Mouse (Mus musculus) erythroblast, embryonic 14.5 days (primary cell): ENCODE measurements around the gene Gm8909. TPM values are rescaled to one million over a fixed set of nuclear protein-coding genes. Genes with fewer than 3 reads are reported as not detected.

Experiments
- H3K27me3 ChIP-seq: 2 replicates; pipeline ENCODE4 v1.6.1; 2012; ENCODE audit warnings: inconsistent platforms; ENCODE audit not compliant: control insufficient read depth
- H3K36me3 ChIP-seq: 2 replicates; pipeline ENCODE4 v1.6.1; 2012; ENCODE audit warnings: mild to moderate bottlenecking, inconsistent platforms; ENCODE audit not compliant: control insufficient read depth
- H3K4me1 ChIP-seq: 2 replicates; pipeline ENCODE4 v1.6.1; 2012; ENCODE audit warnings: inconsistent platforms; ENCODE audit not compliant: control insufficient read depth
- H3K4me3 ChIP-seq: replicated peaks from 2 replicates; pipeline ENCODE3; 2012; ENCODE audit warnings: moderate library complexity, mild to moderate bottlenecking, inconsistent platforms
- H3K9me3 ChIP-seq: 2 replicates; pipeline ENCODE4 v1.6.1; 2012; ENCODE audit warnings: low read length, inconsistent platforms, mixed read lengths; ENCODE audit not compliant: control insufficient read depth
- GATA1 ChIP-seq: IDR thresholded peaks from 2 replicates; pipeline ENCODE4 v1.6.1; 2012; ENCODE audit warnings: low read length, inconsistent platforms, mixed read lengths
- TAL1 ChIP-seq: IDR thresholded peaks from 3 replicates; pipeline ENCODE4 v1.6.1; 2012; ENCODE audit warnings: low read length, inconsistent platforms, mixed read lengths
- polyA plus RNA-seq: library from polyadenylated mRNA; stranded (reverse); fragments of >175 nt; gene quantifications from 2 replicates; pipeline ENCODE4 v1.2.3, GENCODE M21; 2012

Gm8909 gene
- polyA plus RNA-seq: not detected in 2 replicates

DNA sequence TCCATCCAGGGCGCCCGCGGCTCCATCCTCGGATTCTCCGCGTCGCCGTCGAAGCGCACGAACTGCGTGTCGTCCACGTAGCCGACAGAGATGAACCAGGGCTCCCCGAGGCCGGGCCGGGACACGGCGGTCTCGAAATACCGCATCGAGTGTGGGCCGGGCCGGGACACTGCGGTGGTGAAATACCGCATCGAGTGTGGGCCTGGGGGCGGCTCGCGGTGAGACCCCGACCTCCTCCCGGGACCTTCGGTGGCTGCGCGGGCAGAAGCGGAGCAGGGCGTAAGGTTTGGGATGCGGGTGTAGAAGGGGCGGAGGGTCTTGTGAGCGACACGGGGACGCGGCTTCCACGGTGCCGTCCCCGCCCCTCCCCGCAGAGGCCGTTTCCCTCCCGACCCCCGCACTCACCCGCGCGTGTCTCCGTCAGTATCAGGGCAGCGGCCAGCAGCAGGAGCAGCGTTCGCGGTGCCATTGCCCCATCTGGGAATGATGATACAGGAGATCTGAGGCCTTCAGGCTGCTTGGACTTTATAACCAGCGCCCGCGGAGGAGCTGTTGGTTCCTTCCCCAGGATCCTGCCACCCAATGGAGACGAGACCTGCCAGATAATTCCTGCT, at the start of gene Gm8909:
TSS of gene Gm8909 (minus strand) at position 499 of the 614 bp plus-strand sequence.
- no peaks in the 10 kb centered on the region for H3K9me3 ChIP-seq
- H3K4me3 ChIP-seq: no peak within 1 kb of the TSS
- no peaks in the 10 kb centered on the region for H3K36me3 ChIP-seq
- no peak for TF ChIP-seq TAL1
- TF ChIP-seq GATA1: no peak
- H3K4me1 ChIP-seq: no peaks in the 10 kb centered on the region
- H3K27me3 ChIP-seq: peaks cover 31% of the 10 kb centered on the region

- Histone ChIP-seq H3K4me1 (no peaks in the 10 kb centered on the region), H3K27me3 (peaks cover 39% of the 10 kb centered on the region), H3K9me3 (no peaks in the 10 kb centered on the region), H3K4me3 (no peak overlapping the region), H3K36me3 (no peaks in the 10 kb centered on the region)
- TF ChIP-seq TAL1: no peak
- TF ChIP-seq GATA1: no peak
Observed at GRCm38 (mm10) chr17:36215586-36215985, 47.2 kb upstream of the Gm8909 start.

GRCm38 (mm10) chr17:36206846-36207245, 38.5 kb upstream of the Gm8909 start:
- H3K36me3 ChIP-seq: no peaks in the 10 kb centered on the region
- H3K27me3 ChIP-seq: peaks cover 35% of the 10 kb centered on the region
- H3K4me3 ChIP-seq: no peak overlapping the region
- no peaks in the 10 kb centered on the region for H3K9me3 ChIP-seq
- TF ChIP-seq TAL1: no peak
- TF ChIP-seq GATA1: no peak
- no peaks in the 10 kb centered on the region for H3K4me1 ChIP-seq

DNA sequence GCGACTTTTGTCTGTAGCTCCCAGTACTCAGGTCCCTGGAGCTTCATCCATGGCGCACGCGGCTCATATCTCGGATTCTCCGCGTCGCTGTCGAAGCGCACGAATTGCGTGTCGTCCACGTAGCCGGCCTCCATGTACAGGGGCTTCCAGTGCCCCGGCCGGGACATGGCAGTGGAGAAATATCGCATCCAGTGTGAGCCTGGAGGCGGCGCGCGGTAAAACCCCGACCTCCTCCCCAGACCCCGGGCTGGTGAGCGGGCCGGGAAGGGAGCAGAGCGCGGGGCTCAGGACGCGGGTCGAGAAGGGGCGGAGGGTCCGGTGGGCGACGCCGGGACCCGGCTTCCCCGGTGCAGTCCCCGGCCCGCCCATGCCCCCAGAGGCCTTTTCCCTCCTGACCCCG, 37.5 kb upstream of the Gm8909 start:
- no peak for TF ChIP-seq GATA1
- Histone ChIP-seq H3K27me3 (peaks cover 35% of the 10 kb centered on the region), H3K9me3 (no peaks in the 10 kb centered on the region), H3K4me1 (no peaks in the 10 kb centered on the region), H3K4me3 (no peak overlapping the region), H3K36me3 (no peaks in the 10 kb centered on the region)

GRCm38 (mm10) chr17:36205456-36205855, 37.1 kb upstream of the Gm8909 start:
- peak overlapping the region; percentile 29 for H3K4me3 ChIP-seq
- H3K27me3 ChIP-seq: peaks cover 35% of the 10 kb centered on the region
- no peaks in the 10 kb centered on the region for H3K4me1 ChIP-seq
- TF ChIP-seq GATA1: no peak
- TF ChIP-seq TAL1: no peak
- no peaks in the 10 kb centered on the region for H3K36me3 ChIP-seq
- H3K9me3 ChIP-seq: no peaks in the 10 kb centered on the region

GRCm38 (mm10) chr17:36201851-36202250, 33.5 kb upstream of the Gm8909 start:
- peaks cover 30% of the 10 kb centered on the region for H3K27me3 ChIP-seq

DNA sequence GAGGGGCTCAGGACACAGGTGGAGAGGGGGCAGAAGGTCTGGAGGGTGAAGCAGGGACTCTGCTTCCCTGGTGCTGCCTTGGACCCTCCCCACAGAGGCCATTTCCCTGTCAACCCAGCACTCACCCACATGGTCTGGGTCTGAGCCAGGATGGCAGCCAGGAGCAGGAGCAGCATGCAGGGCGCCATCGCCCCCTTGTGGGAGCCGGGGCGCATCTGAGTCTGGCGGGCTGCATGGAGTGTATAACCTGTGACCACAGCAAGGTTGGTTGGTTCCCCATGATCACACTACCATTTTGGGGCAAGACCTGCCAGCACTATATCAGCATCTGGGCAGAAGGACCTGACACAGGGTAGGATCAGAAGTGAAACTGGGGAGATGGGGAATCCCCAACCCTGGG, 30.0 kb upstream of the Gm8909 start:
- Histone ChIP-seq H3K36me3 (no peaks in the 10 kb centered on the region), H3K4me3 (no peak overlapping the region), H3K27me3 (peaks cover 6% of the 10 kb centered on the region; the same call in 1 of the 2 replicates), H3K9me3 (no peaks in the 10 kb centered on the region), H3K4me1 (no peaks in the 10 kb centered on the region)
- no peak for TF ChIP-seq GATA1

More at GRCm38 (mm10) chr17:36201851-36202250, 33.5 kb upstream of the Gm8909 start:
- H3K4me1 ChIP-seq: no peaks in the 10 kb centered on the region
- TF ChIP-seq GATA1: no peak
- TF ChIP-seq TAL1: no peak
- H3K36me3 ChIP-seq: no peaks in the 10 kb centered on the region
- H3K9me3 ChIP-seq: no peaks in the 10 kb centered on the region
- H3K4me3 ChIP-seq: no peak overlapping the region

GRCm38 (mm10) chr17:36194471-36194870, 26.1 kb upstream of the Gm8909 start:
- Histone ChIP-seq H3K4me1 (no peaks in the 10 kb centered on the region), H3K9me3 (no peaks in the 10 kb centered on the region), H3K27me3 (peaks cover 11% of the 10 kb centered on the region), H3K36me3 (no peaks in the 10 kb centered on the region), H3K4me3 (no peak overlapping the region)
- TF ChIP-seq TAL1 (no peak), GATA1 (no peak)

DNA sequence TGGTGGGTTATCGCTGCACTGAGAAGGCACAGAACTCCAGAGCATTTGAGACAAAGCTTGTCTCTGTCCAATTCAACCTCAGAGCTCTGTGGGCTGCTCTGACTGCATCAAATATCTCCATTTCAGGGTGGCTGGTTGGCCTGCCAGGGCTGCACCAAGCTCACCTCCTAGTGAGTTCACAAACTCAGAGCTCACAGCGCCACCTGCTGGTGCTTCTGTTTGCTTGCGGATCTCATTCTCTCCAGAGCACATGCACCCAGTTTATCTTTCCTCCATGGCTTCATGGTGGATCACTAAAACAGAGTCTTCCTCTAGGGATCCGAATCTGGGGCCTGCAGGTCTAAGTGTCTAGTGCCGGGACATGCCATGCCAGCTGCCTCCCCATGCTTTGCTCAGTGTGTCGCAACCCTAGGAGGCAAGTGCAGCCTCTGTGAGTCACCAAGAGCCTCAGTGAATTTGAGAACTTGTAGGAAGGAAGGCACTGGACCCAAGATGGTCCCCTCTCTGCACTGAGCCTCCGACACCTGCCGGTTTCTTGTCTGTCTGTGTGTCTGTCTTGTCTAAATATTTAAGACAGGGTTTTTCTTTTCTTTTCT, 25.3 kb upstream of the Gm8909 start:
- no peaks in the 10 kb centered on the region for H3K4me1 ChIP-seq
- TF ChIP-seq TAL1 (no peak), GATA1 (no peak)
- no peaks in the 10 kb centered on the region for H3K36me3 ChIP-seq
- H3K4me3 ChIP-seq: no peak overlapping the region
- H3K9me3 ChIP-seq: no peaks in the 10 kb centered on the region
- H3K27me3 ChIP-seq: peaks cover 17% of the 10 kb centered on the region

- Histone ChIP-seq H3K4me3 (no peak overlapping the region), H3K4me1 (no peaks in the 10 kb centered on the region), H3K9me3 (no peaks in the 10 kb centered on the region), H3K36me3 (no peaks in the 10 kb centered on the region), H3K27me3 (peaks cover 23% of the 10 kb centered on the region)
- TF ChIP-seq GATA1: no peak
- no peak for TF ChIP-seq TAL1
Observed at GRCm38 (mm10) chr17:36192371-36192770, 24.0 kb upstream of the Gm8909 start.
